Mouse (Mus musculus): ENCODE data around the gene Lix1l.

DNA sequence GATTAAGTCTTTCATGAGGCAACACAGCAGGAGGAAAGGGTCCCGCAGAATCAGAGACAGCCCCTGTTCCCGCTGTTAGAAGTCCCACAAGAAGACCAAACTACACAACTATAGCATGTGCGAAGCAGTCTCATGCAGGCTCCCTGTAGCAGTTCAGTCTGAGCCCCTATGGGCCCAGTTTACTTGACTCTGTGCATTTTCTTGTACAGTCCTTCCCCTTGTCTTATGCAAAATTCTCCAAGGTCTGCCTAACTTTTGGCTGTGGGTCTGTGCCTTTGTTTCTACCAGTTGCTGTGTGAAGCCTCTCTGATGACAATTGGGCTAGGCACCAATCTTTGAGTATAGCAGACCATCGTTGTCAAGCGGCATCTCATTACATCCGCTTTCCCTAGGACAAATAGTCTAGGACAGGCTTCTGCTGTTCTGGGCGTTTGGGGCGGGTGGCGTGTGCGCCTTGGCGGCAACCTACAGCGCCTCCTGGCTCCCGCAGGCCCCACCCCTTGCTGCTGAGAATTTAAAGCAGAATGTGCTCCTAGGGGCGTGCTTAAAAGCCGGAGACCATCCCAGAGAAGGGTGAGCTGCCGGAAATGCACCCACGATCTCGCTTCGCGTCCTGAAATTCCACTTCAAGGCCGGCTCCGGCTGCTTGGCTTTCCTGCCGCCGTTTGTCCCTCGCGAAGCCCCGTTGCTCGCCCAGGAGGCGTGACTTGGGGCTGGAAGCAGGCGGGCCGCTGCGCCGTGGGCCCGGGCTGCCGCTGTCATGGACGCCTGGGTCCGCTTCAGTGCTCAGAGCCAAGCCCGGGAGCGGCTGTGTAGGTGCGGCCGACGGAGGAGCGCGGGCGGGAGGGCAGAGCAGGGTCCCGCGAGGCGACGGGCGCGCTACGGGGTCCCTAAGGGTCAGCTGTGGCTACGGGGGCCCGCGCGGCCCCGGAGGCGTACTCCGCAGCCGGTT lies 34.3 kb downstream of the Lix1l start, which contains the start of the genes Pex11b and Gm42957:
- TF ChIP-seq CTCF (IDR thresholded peaks at IDR 0.05; ENCODE audit: insufficient read depth, low read length), result no peak
- peak; percentile 58; the same call in 1 of the 2 replicates for TF ChIP-seq POLR2A (IDR thresholded peaks at IDR 0.05; ENCODE audit: borderline replicate concordance, extremely low read depth, low read depth, low read length)

Measured in lung, adult 2 months (tissue).